Mouse (Mus musculus): ENCODE results near the gene Plek. TPM values are rescaled to one million over a fixed set of nuclear protein-coding genes. Genes with fewer than 3 reads are reported as not detected.
A peak's percentile ranks its signal among the peaks of the same experiment; 100 is the strongest.

The Plek gene
- total RNA-seq, 2 experiments from 2014 or later = 5.8 to 6.5 TPM

DNA sequence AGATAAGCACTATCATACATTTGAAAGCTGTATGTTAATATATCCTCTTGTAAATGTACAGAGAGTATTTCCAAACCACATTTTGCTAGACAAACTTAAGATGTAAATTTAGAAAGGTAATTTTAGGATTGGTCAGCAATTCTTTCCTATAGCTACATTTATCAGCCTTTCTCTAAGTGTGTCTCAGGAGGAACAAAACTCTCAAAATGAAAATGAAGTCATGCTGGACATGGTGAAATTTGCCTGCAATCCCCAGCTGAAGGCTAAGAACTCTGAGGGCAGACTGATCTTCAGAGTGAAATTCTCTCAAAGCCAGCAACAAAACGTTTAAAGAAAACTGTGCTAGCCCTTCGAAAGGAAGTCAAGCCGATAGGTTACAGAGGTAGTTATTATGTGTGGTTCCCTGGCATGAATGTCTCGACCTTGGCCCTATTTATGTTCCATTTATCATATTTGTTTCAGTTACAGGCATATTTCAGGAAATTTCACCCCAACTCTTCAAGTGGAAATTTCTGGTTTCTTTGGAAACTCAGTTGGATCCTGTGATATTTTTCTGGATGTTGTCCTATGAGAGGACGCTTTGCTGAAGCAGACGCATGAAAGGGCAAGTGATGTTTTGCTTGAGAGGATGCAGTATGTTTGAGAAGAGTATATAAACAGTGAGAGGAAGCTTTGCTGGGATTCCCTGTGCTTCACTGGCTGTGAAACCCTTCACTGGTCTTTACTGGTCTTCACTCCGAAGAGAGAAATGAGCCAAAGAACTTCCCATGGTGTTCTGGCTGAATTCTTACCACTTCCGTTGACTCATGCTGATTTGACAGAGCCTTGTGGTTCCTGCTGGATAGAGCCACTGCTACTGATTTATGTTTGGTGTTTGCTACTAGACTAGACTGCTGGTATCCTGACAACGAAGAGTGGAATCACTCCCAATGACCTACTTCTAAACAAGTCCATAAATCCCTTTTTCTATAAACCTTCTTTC is 51.5 kb downstream of the Plek start:
- no peak for DNase-seq (ENCODE audit: low spot score in 2 of 2)

DNA sequence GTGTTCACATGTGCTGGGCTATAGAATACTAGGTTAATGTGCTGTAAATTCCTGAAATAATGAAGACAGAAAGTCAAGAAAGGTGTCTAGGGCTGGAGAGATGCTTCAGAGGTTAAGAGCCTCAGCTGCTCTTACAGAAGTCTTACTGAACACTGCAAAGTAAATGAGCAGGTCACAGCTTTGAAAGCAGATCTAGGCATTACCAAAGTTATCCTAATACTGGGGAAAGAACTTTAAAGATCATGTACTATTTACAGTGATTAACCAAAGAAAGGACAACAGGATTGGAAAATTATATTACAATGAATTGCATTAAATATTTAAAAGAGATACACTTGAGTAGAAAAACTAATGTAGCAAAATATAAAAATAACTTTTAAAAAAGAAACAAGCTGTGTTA is 52.2 kb downstream of the Plek start:
- DNase-seq (ENCODE audit: low spot score in 2 of 2) = no peak

DNA sequence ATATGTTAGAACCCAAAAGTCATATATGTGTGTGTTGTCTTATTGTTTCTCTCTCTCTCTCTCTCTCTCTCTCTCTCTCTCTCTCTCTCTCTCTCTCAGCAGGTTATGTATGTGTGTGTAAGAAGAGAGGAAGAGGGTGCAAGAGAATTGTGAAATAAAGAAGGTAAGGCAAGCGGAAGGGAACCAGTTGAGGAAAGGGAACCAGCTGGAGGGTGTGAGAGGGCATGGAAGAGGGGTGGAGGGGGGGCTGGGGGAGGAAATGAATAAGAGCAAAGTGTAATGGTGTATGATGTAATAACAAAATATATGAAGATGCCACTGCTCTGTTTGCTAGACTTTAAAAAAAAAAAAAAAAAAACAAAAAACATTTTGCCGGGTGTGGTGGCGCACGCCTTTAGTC is 52.8 kb downstream of the Plek start:
- DNase-seq (ENCODE audit: low spot score in 2 of 2) = no peak

DNA sequence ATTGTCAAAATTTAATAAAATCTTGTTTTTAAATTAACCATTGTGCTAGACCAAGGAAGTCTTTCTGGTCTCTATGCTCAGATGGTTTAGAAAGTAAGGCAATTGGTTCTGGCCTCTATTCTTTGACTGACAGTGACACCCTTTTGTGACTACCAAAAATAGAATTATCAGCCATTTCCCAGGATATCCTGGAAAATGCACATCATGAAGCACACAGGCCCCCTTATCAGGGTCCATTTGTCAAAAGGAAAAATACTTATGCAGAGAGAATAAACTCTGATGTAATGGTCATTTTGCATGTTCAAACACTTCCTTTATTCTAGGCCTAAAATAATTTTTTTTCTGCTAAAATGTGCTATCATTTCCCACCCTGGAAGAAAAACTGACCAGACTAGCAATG is 54.7 kb downstream of the Plek start:
- DNase-seq (ENCODE audit: low spot score in 2 of 2) = no peak

DNA sequence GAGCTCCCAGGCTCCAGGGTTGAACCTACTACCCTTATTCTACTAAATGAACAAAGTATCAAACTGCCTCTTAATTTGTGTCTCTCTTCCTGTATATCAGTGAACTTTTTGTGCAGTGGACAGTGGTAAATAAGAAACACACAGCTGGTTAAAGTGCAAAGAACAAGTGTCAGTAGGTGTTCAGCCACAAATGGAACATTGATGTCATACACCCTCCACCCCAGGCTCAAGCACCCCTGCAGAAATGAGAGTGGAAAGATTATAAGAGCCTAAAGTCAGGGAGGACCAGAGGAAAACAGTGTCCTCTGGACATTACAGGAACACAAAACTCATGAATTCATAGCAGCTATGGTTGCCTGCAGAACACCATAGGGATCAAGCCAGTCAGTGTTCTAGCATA is 55.4 kb downstream of the Plek start:
- DNase-seq (ENCODE audit: low spot score in 2 of 2) = no peak

DNA sequence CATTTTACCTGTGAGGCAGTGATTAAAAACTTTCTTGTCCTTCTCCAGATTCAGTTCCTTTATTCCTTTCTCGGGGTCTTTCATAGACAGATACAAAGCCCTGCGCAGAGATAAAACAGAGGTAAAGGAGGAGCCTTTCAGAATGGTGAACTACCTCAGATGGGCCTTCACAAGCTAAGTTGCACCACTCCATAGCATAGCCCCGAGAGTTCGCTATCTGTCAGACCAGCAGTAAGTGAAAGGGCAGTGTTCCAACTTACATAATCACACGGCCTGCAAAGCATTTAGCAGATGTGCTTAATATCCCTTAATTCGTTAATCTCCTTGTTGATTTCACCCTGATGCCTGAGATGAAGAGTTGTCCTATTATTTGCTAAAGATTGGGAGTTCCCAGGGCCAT is 59.3 kb downstream of the Plek start:
- no peak for DNase-seq (ENCODE audit: low spot score in 2 of 2)

DNA sequence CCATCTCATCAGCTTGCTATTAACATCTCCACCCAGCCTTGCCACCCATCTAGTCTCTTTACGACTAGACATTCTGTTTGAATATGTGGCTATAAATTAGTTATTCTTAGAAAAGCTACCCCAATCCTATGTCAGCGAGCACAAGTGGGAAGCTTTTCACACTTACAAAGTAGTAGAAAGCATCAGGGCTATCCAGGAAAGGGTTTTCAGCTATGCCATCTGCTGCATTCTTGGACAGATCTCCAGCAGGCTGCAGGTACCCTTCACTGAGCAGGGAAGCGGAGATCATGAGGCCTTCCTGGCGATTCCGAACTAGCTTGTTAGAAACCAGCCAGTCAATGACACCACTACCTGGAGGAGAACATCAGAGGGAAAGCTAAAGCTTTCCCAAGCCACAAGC is 62.3 kb downstream of the Plek start:
- DNase-seq (ENCODE audit: low spot score in 2 of 2) = no peak

DNA sequence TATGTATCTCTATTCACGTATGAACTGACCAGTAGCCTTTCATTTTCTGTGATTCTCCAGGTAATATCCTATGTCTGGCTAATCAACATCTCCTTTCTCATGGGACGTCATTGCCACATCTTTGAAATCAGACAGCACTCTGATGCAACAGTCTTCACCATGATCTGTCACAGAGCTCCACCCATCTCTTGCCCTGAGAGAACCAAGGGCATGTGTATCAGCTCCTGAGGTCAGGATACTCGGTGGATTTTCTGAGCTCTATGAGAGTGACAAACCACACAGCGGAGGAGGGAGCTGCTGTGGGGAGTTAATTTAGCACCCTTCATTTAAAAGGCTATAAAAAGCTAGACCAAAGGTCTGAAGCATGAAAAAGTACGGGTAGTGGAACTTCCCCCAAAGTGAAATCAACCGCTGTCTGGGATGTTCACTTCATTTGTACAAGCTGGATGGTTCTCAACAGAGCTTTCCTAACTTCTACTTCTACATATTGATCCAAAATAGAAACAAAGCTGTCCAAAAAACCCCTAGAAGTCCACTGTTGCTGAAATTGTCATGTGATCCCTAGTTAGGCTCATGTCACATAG is 64.3 kb downstream of the Plek start:
- no peak for DNase-seq (ENCODE audit: low spot score in 2 of 2)

DNA sequence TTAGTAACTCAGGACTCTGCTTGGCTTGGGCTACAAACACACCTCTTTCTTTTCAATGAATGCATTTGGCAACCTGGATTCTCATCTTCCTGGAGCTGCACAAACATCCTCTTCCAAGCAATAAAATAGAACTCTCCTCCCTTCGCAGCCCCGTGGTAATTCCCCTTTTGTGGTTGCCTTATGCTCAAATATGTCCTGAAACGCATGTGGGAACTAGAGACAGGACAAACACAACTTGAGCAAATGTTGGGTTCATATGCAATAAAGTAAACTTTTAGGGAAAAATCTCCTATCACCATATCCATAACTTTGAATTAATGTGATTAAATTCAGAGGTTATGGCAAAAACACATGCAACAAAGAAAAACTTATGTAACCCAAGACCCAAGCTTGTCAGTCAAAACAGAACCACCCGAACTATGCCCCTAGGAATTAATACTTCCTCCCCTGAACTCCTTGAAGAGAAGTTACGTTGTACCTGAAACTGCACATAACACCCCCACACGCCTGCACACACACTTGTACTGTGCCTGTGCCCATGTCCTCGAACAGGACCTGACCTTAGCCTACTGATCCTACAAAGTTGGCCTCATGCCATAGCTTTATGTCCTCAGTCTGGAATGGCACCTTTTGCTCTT is 65.5 kb downstream of the Plek start:
- DNase-seq (ENCODE audit: low spot score in 2 of 2) = no peak

DNA sequence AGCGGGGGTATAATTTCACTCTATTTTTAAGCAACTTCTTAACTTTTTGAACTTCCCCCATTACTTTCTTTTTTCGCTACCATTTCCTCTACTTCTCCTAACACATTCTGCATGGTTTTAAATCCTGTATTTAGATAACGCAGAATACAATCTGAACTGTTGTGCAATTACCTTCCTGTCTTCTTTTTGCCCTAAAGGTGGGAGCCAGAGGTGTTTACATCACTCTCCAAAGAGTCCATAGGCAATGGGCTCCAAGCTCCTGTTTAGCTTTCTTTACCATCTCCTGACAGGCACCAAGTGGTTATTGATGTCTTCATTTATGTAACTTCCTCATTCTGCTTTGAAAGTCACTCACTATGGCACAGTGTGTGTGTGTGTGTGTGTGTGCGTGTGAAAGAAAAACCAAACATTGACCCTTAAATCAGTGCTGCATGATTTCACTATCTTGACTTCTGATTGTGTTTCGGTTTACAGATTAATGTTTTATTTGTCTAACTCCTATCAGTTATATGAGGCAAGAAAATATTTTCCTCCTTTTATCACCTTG is 73.9 kb downstream of the Plek start:
- DNase-seq (ENCODE audit: low spot score in 2 of 2) = no peak

DNA sequence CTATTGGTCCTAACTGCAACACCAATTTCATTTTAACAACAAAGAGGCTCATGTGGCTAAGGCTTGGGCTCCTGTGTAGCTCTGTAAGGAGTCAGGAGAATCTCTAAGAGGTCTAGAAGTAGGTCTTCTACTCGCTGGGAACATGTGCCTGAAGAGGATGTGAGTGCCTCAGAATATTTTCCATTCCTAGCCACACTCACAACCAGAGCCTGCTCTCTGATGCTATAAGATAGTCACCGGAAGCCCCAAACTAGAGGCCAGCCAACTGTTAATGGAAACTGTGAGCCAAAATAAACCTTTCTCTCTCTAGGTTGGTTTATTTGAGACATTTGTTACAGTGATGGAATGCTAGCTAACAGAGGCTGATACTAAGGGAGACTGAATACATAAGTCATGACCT is 74.6 kb downstream of the Plek start:
- DNase-seq (ENCODE audit: low spot score in 2 of 2) = no peak

DNA sequence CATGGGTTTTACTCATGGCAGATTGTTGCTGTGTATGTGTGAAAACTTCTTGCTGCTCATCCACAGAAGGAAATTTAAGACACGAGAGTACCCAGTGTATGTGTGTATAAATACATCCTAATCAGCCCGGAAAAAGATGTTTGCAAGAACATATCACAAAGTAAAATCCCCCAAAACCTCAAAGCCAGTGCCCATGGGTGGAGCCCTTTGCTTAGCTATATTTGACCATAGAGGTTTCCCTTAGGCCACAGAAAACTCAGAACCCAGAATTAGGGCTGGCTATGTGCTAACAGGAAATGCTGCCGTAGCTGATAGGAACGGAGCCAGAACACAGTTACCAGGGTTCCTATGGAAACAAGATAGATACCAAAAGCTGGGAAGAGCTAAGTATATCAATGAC is 75.2 kb downstream of the Plek start:
- DNase-seq (ENCODE audit: low spot score in 2 of 2) = peak in 1 of 2 experiments; percentile 11

DNA sequence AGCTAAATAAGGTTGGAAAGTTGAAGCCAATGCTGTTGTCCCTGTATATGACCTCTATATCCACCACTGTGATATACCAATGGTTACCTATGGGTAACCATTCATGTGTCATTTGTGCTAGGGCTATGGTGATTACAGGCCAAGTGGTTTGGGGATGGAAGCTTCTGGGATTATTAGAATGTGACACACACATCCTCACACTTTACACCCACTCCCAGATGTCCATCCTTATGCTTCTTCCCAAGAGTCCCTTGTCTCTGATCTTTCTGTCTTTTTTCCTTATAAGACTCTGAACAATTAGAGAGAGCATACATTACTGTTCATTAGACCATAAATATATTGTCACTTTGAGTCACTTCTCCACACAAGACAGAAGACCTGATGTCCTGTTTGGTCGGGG is 79.1 kb downstream of the Plek start:
- DNase-seq (ENCODE audit: low spot score in 2 of 2) = peak; percentile 15 to 45

DNA sequence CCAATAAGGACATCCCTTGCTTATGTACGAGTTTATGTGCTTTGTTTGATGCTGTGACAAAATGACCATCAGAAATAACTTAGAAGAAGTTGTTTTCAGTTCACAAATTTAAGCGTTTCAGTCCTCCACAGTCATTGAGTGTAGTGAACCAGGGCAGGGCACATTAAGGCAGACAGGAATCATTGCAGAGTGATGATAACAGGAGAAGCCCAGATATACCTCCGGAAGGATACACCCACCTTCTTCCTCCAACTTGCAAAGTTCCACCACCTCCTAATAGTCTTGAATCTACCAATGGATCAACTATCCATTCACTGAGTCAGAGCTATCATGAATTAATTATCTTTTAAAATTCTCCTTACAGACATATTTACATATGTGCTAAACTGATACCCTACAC is 80.2 kb downstream of the Plek start:
- no peak for DNase-seq (ENCODE audit: low spot score in 2 of 2)

DNA sequence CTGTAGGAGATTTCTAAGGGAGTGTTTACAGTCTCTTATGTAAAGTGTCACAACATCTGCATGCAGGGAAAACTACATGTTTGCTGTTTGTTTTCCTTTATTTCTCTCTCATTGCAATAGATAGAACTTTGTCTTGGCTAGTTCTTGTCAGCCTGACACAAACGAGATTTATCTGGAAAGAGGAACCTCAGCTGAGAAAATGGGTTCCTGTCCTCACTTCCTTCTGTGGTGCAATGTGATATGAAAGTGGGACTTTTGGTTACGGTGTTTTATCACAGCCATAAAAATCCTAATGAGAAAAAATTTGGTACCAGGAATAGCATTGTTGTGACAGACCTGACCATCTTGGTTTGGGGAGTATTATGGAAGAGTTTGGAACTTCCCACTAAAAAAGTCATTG is 82.5 kb downstream of the Plek start:
- no peak for DNase-seq (ENCODE audit: low spot score in 2 of 2)

DNA sequence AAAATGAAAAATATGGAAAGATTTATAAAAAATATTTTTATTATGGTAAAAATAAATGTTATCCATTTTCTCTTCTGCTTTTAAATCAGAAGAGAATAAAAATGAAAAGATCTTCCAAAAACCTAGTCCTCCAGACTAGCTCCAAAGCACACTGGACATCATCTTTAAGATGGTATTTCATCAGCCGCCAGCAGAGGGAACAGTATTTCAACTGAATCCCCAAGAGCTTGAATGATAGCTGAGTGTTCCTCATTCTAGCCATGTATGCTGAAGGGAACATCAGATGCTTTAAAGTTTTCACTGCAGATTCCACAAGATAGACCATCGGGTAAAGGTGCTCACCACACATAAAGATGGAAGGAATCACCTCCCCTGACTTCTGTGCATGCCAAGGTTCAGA is 84.4 kb downstream of the Plek start:
- peak; percentile 36 to 75 for DNase-seq (ENCODE audit: low spot score in 2 of 2)

DNA sequence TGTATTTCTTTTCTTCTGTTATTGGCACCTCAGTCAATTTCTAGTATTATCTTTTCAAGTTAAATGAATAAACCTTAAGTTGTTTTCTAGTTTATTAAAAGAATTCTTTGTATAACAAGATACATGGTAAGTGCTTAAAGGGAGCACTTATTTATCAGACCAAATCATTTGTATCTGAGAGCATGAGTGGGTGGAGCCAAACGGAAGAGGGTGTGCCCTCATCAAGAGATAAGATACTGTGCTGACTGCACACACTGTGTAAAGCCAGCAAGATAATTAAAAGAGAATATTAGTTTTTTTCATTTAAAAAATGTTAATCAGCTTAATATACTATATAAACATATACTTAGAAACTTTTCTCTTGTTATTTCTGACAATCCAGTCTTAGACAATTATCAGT is 93.7 kb downstream of the Plek start:
- no peak for DNase-seq (ENCODE audit: low spot score in 2 of 2)

DNA sequence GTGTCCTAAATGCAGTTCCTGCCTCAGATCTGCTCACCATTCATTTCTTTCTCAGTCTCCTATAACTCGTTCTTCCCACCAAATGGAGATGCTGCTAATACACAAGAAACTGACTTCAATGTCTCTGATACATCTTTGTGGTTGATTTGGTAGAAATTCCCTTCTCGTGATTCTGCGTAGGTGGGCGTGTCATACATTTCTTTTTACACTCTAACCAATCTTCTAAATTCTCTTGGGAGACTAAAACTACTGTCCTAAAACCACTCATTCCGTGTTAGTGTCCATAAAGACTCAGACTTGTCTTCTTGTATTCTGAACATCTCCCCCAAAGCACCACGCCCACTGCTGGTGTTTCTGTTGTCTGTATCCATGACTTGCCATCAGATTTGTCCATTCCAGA is 95.2 kb downstream of the Plek start:
- DNase-seq (ENCODE audit: low spot score in 2 of 2) = no peak

DNA sequence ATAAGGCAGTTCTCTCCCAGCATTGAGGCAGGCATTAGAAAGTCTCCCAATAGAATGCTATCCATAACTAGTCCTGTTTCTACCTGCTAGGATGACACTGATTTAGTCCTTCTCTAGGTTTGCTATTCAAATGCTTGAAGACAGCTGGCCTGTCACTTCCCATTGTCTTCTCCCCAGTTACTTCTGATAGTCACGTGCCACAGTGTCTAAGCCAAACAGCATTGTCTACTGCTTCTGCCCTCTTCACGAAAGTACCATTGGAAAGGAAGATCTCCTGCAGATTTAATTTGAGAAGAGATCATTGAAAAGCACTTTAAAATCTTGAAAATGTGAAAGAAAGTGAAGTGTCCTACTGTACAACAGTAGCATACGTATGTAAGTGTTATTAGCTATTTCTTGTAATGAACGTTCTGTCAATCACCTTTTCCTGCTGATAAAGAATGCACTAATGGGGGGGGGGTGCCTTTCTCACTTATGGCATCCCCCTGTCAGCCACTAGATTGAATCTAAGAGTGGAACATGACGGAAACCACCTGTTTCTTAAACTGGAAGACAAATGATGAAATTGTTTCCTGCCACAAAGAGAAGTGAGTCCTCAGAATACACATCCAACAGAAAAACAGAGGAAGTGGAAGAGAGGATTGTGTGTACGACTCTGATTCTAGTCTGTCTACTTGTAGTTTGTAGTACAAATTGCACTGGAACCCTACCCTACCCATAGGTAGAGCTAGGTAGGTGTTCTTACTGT is 95.9 kb downstream of the Plek start:
- no peak for DNase-seq (ENCODE audit: low spot score in 2 of 2)

DNA sequence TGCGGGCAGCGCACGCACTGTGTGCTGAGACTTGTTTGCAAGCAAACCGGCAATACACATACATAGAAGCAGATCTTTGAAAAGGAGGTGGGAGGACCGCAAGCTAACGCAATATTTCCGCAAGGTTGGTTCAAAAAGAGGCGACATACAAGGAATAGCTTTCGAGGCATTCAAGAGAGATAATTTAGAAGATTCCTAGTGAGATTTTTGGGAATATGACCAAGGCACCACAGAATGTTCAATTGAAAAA is 100.5 kb downstream of the Plek start:
- no peak for DNase-seq (ENCODE audit: low spot score in 2 of 2)

DNA sequence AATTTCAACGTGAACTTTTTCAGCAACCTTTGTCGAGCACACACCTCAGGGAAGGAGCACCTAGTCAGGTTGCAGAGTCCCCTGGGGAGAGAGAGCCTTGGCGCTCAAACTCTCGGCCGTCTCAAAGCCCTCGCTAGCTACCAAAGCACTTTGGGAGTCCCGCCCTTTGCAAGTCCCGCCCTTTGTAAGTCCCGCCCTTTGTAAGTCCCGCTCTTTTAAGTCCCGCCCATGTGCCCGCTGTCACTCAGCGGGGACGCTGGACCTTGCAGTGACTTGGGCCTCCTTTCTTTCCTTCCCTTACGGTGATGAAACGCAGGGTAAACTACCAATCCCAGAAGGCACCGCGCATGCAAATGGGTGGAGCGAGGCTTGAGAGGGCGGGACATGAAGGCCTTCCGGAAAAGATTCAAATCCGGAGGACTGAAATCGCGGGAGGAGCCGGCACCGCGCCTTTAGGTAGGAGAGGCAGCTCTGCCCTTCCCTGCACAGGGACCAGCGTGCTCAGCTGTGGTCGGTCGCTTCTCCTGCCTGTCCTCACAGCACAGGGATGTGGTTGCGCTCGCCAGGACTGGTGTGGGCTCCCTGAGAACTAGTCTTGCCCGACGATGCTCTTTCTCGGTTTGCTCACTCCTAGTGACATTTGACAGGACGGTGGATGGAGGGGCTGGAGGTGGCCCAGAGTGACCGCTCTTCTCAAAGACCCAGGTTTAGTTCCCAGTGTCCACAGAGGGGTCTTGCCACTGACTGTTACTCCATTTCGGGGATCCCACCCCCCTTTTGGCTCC is 101.0 kb downstream of the Plek start, which contains the start of gene Fbxo48:
Fbxo48 (plus strand) TSS at position 400 of the 785 bp plus-strand sequence.
- peak; percentile 94 to 96 for DNase-seq (ENCODE audit: low spot score in 2 of 2)

All from layer of hippocampus, adult 18-20 months (tissue).